Mouse (Mus musculus): ENCODE data around the gene Trpm5.
A peak's percentile ranks its signal among the peaks of the same experiment; 100 is the strongest.

Trpm5 gene

DNA sequence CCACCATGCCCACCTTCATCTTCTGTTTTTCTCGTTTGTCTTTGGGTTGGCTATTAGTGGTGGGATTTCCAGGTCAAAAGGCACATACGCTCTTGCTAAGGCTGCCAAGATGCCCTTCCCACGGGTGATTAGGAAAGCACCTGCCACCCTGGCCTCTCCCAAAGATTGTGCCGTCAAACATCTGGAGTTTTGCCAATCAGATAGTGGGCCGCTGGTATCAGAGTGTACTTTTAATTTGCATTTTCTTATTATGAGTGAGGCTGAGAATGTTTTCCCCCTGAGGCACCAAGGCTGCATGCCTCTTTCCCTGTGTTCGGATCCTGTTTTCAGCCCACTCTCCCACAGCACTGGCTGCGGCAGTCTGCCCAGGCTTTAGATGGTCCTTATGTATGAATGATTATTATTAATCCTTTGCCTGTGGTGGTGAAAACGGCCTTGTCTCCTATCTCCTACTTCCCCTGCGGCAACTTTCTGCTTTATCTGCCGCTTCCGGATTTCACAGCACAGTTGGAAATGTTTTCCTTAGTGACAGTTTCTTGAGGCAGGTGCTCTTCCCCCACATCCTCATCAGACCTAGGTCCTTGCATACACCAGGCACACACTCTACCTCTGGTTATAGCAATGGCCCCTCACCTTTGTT is 10.9 kb upstream of the Trpm5 start:
- peak; percentile 57 to 76 for DNase-seq

- DNase-seq: no peak
Measured at GRCm38 (mm10) chr7:143100759-143101158, 6.3 kb upstream of the Trpm5 start.

- DNase-seq: no peak
Measured at GRCm38 (mm10) chr7:143095554-143095907, 1.1 kb upstream of the Trpm5 start.

- no peak for DNase-seq
Measured at GRCm38 (mm10) chr7:143093847-143094246, 595 bp downstream of the Trpm5 start.

DNA sequence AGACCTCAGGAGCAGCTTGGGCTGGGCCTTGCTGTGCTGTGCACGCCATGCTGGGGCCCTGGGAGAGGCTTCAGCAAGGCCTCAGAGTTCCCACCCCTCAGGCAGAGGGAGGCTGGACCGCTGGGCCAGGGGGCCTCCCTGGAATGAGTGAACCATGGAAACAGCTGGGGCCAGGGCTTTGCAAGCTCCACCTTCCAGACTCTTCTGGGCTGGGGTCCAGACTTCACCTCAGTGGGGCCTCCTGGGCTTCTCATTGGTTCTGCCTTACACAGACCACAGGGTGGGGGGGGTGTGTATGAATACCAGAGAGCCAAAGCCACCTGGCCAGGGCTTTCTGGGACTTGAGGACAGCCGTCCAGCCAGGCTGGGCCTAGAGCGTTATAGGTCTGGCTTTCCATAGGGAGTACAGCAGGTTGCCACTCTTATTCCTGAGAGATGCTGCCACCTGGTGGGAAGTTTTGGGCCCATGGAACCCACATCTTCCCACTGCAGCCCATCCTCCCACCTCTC is 7.3 kb downstream of the Trpm5 start:
- peak in 1 of 2 experiments; percentile 23 for DNase-seq

DNA sequence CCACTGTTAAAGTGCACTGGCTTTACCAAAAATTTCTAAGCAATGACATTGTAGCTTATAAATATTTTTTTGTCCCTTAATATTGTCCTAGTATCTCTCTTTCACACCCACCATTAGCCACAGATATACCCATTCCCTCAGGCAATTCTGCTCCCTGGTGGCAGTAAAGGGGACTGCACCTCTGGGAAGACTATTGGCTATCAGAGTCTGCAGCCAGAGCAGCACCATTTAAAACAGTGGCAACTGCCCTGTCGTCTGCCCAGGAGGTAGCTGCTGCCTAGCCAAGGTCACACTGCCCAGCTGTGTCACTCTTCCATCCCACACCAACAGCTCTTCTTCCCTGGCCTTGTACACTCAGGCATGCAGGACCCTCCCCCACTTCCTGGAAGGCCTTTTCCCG is 8.1 kb downstream of the Trpm5 start:
- DNase-seq: peak; percentile 63 to 66

GRCm38 (mm10) chr7:143083708-143084107 is 10.7 kb downstream of the Trpm5 start:
- no peak for DNase-seq

DNA sequence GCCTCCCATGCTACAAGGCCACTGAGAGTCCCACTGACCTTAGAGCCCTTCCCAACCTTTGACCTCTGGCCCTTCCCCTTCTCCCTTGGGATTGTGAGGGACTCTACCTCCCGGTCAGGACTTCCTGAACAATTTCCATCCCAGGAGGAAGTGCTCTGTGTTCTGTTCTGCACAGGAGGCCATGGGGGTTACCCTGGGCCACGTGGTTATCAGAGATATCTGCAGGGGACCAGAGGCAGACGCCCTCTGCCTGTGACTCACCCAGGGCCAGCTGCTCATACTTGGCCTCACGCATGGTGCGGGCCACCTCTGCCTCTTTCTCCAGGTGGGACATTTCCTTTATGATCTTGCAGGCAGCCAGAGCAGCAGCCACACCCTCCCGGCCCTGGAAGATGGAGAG is 12.4 kb downstream of the Trpm5 start:
- no peak for DNase-seq

- DNase-seq: no peak
Measured at GRCm38 (mm10) chr7:143077351-143077750, 17.1 kb downstream of the Trpm5 start.

DNA sequence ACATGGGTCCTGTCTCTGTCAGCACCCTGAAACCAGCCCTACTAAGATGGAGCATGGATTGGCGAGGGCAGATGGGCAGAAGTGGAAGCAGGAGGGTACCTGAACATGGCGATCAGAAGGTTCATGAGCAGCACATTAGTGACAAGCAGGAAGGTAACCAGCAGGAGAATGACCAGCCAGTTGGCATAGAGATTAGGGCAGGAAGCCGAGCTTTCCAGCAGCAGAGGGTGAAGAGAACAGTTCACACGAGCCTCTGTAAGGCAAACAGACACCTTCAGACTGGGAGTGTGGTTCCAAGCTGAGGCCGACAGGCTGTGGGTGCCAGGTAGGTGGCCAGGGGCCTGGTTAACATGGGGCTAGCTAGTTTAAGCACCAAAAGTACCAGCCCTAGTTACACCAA is 19.0 kb downstream of the Trpm5 start:
- DNase-seq: no peak

DNA sequence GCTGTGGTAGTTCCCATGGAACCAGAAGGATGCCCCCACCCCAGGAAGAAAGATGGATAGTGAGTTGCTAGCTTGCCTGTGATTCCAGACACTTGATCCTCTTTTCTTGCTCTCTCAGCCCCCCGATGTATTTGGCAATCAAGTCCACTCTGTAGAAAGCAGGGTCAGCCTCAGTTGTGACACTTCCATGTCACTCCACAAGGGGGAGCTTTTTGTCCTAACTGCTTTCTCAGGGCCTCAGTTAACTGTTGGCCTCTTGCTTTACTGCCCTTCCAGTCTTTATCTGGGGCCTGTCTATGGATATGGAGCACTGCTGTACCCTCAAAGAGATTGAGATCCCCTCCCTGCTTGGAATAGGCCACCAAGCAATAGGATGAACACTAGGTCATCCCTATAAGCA is 21.4 kb downstream of the Trpm5 start:
- DNase-seq: no peak

- DNase-seq: no peak
Measured at GRCm38 (mm10) chr7:143072605-143073004, 21.8 kb downstream of the Trpm5 start.

GRCm38 (mm10) chr7:143070506-143071070 is 23.9 kb downstream of the Trpm5 start:
- no peak for DNase-seq

DNA sequence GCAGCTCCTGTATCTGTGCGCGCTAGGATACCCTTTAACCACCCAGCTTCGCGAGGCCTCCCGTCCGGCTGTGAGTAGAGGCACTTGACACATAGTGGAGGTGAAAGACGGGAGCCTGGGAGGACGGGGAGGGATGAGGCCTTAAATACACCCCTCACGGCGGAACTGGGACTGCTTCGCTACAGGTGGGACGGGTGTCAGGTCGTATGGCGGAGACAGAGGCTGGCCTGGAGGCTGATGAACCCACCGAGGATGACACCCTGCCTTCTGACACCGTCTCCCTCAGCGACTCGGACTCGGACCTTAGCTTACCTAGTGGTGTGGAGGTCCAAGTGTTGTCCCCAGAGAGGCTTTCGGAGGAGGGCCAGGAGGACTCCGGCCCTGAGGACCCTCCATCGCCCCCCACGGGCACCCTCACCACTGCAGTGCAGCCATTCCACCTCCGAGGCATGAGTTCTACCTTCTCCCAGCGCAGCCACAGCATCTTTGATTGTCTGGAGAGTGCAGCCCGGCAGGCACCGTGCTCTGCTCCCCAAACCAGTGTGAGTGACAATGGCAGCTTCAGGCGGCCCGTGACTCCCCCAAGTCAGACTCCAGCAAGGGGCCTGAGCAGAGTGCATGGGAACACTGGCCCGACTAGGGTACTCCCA is 24.6 kb downstream of the Trpm5 start:
- peak in 1 of 2 experiments; percentile 44 for DNase-seq

DNA sequence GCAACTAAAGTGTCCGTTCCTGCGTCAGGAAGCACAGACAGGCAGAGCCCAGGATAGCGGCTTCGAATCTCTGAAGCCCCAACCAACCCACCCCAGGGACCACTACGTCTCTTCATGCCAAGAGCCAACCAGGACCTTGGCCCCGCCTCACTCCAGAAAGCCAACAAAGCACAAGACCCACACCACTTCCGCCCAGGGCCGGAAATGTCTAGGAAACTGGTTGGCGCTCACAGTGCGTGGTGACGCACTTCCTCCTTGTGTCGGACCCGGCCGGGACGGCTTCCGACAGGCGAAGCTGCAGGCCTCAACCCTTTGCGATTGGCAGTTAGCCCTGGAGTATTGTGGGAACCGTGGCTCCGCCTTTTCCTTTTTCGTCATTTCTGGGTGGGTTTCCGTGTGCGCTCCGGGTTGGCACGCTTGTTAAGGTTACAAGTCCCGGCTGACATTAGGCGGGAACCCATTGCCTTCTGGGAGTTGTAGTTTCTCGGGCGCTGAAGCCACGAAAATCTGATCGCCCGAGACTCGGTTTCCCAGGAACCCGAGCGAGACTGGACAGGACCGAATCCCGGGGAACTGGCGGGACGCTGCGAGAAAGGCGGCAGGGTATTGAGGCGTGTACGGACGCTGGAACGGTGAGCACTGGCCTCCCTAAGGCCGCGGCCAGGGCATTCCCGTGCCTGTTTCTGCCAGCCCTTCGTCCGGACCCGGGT is 25.4 kb downstream of the Trpm5 start, which contains the start of gene Tssc4:
Gene Tssc4, plus strand, starts transcription at position 368 of the 710 bp plus-strand sequence.
- DNase-seq: peak; percentile 99

DNA sequence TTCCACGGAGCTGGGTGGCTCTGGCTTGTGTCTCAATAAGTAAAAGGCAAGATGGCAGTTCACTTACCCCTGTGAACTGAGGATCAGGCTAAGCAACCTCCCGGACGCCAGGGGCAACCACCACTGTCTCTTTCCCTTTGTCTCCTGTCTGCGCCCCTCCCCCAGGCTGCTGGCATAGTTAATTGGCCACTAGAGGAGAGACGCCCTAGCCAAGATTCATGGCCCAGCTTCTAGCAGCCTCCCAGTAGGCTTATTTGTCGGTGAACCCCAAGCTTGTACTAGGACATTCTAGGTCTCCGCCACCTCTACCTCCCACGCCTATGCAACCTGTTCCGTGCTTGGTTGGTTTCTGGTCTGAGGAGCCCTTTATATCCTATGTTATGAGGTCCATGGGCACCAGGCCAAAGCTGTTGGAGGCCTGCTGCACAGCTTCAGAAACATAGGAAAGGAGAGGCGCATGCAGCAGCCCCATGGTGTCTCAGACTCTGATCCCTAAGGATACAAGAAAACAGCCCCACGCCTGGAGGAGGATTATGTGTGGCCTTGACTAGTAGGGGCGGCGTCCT is 26.0 kb downstream of the Trpm5 start:
- DNase-seq: no peak

DNA sequence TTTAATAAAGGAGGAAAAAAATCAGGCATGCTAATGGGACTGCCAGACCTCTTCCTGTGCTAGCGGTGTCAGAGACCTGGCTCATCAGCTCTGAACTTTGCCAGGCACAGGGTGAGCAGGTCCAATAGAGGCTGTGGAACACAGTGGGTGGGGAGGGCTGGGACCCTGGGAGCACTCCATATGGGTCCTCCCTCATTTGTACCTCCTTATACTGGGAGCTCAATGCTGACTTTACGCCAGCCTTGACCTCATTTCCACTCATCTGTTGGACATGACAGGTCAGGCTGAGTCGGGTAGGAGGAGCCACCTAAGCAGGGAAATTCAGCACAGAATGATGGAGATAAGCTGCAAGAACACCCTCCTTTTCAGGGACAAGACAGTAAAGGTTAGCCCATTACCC is 26.5 kb downstream of the Trpm5 start:
- no peak for DNase-seq

DNA sequence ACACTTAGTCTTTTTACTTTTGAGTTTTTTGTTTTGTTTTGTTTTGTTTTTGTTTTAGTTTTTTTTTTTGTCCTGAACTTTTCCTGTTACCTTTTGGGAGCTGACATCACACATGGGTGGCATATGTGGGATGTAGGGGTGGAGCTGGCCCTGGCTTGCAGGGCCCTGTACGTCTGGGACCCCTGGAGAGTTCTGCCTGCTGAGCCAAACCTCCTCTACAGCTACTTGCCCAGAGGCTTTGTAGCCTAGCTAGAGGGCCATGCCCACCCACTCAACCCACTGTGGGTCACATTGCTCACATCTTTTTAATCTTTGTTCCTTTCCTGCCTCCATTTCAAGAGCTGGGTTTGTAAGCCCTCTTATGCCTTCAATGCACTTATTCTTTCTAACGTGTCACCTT is 27.0 kb downstream of the Trpm5 start:
- no peak for DNase-seq

- DNase-seq: no peak
Measured at GRCm38 (mm10) chr7:143065692-143066091, 28.8 kb downstream of the Trpm5 start.

- no peak for DNase-seq
Measured at GRCm38 (mm10) chr7:143064226-143064625, 30.2 kb downstream of the Trpm5 start.

- DNase-seq: no peak
Measured at GRCm38 (mm10) chr7:143062704-143063103, 31.7 kb downstream of the Trpm5 start.

GRCm38 (mm10) chr7:143059202-143059870 is 35.1 kb downstream of the Trpm5 start:
- DNase-seq: no peak
